Mouse (Mus musculus): ENCODE results near the gene Emd. TPM values are rescaled to one million over a fixed set of nuclear protein-coding genes. Genes with fewer than 3 reads are reported as not detected.

Emd gene
- polyA plus RNA-seq, 1 experiment from 2014 or later = 23.1 TPM

Small RNAs within 50 kb of the gene (microRNA-seq; reads per million reads assigned to microRNA genes)
- gene Mir7091 = not detected

Other genes starting within 250 kb of the Emd start
- 38.9 and 39.4 TPM in 2 replicates for gene Irak1, start 230.8 kb upstream of the Emd start, polyA plus RNA-seq (2015; fragmentation: Nextera tagmentation; extraction: Ambion mirVana)
- gene Opn1mw, start 127.2 kb upstream of the Emd start, polyA plus RNA-seq (2015; fragmentation: Nextera tagmentation; extraction: Ambion mirVana) = not detected in 2 replicates
- 17.7 and 18.3 TPM in 2 replicates for gene Mecp2, start 119.3 kb upstream of the Emd start, polyA plus RNA-seq (2015; fragmentation: Nextera tagmentation; extraction: Ambion mirVana)
- gene Tex28, start 86.8 kb upstream of the Emd start, polyA plus RNA-seq (2015; fragmentation: Nextera tagmentation; extraction: Ambion mirVana) = not detected in 2 replicates
- gene Tktl1, start 77.4 kb upstream of the Emd start, polyA plus RNA-seq (2015; fragmentation: Nextera tagmentation; extraction: Ambion mirVana) = 0.14 TPM in 1 of 2 replicates, not detected in the other
- gene Flna, start 4.9 kb upstream of the Emd start, polyA plus RNA-seq (2015; fragmentation: Nextera tagmentation; extraction: Ambion mirVana) = 102 and 128 TPM in 2 replicates
- gene Rpl10, start 16.1 kb downstream of the Emd start, polyA plus RNA-seq (2015; fragmentation: Nextera tagmentation; extraction: Ambion mirVana) = 601 and 642 TPM in 2 replicates
- gene Taz, start 27.2 kb downstream of the Emd start, polyA plus RNA-seq (2015; fragmentation: Nextera tagmentation; extraction: Ambion mirVana) = 80.6 and 88.4 TPM in 2 replicates
- 1.5 and 2.7 TPM in 2 replicates for gene Dnase1l1, start 27.6 kb downstream of the Emd start, polyA plus RNA-seq (2015; fragmentation: Nextera tagmentation; extraction: Ambion mirVana)
- 125 and 138 TPM in 2 replicates for gene Atp6ap1, start 42.4 kb downstream of the Emd start, polyA plus RNA-seq (2015; fragmentation: Nextera tagmentation; extraction: Ambion mirVana)
- gene Gdi1, start 50.3 kb downstream of the Emd start, polyA plus RNA-seq (2015; fragmentation: Nextera tagmentation; extraction: Ambion mirVana) = 731 and 768 TPM in 2 replicates
- gene Fam50a, start 58.3 kb downstream of the Emd start, polyA plus RNA-seq (2015; fragmentation: Nextera tagmentation; extraction: Ambion mirVana) = 66.2 and 70.3 TPM in 2 replicates
- gene Plxna3, start 74.4 kb downstream of the Emd start, polyA plus RNA-seq (2015; fragmentation: Nextera tagmentation; extraction: Ambion mirVana) = 42.9 and 46.5 TPM in 2 replicates
- gene Lage3, start 98.9 kb downstream of the Emd start, polyA plus RNA-seq (2015; fragmentation: Nextera tagmentation; extraction: Ambion mirVana) = 101 and 116 TPM in 2 replicates
- gene Ubl4a, start 118.5 kb downstream of the Emd start, polyA plus RNA-seq (2015; fragmentation: Nextera tagmentation; extraction: Ambion mirVana) = 67.8 and 79.5 TPM in 2 replicates
- 6.6 and 7.8 TPM in 2 replicates for gene Slc10a3, start 118.7 kb downstream of the Emd start, polyA plus RNA-seq (2015; fragmentation: Nextera tagmentation; extraction: Ambion mirVana)
- 31.6 and 34.5 TPM in 2 replicates for gene Fam3a, start 138.6 kb downstream of the Emd start, polyA plus RNA-seq (2015; fragmentation: Nextera tagmentation; extraction: Ambion mirVana)
- 18.3 and 20.6 TPM in 2 replicates for gene Ikbkg, start 138.6 kb downstream of the Emd start, polyA plus RNA-seq (2015; fragmentation: Nextera tagmentation; extraction: Ambion mirVana)
- 53.6 and 56.3 TPM in 2 replicates for gene G6pdx, start 174.5 kb downstream of the Emd start, polyA plus RNA-seq (2015; fragmentation: Nextera tagmentation; extraction: Ambion mirVana)
- not detected in 2 replicates for gene Gm6880, start 226.7 kb downstream of the Emd start, polyA plus RNA-seq (2015; fragmentation: Nextera tagmentation; extraction: Ambion mirVana)

Measured in forebrain, embryonic 13.5 days (tissue).